Mouse (Mus musculus): ENCODE results near the gene Naxd. TPM values are rescaled to one million over a fixed set of nuclear protein-coding genes. Genes with fewer than 3 reads are reported as not detected.

The Naxd gene
- polyA plus RNA-seq, 1 experiment from 2014 or later = 88.0 TPM

DNA sequence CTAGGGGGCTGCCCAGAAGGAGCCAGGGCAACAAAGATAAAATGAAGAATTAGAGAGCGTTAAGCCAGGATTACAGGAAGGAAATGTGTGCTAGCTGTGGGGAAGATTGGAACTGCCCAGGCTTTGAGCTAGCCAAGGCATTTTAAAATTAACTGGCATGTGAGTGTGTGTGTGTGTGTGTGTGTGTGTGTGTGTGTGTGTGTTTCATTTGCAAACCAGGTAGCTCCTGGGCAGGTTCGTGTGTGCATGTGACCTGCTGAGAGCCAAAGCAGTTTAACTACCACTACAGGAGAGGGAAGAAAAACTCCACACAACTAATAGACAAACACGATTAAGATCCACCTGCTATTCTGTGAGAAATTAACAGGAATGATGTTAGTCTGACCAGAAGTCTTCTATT is 26.0 kb downstream of the Naxd start:
- WGBS = 84% methylated on average over 3 of the region's 3 CpGs
- H3K4me1 ChIP-seq (ENCODE audit: control insufficient read depth, insufficient read depth, low read length) = no peaks in the 10 kb centered on the region
- no peak overlapping the region for H3K27ac ChIP-seq (replicated peaks; ENCODE audit: low read depth, low read length)
- no peak overlapping the region for H3K4me2 ChIP-seq (ENCODE audit: low read depth, low read length)
- no peak overlapping the region for H3K9ac ChIP-seq (replicated peaks; ENCODE audit: low read length)
- no peak overlapping the region for H3K4me3 ChIP-seq (ENCODE audit: low read depth, low read length)
- no peaks in the 10 kb centered on the region; the same call in 1 of the 2 replicates for H3K36me3 ChIP-seq (replicated peaks; ENCODE audit: control insufficient read depth, insufficient read depth, low read depth, low read length)
- H3K27me3 ChIP-seq (ENCODE audit: control insufficient read depth, insufficient read depth, low read length) = no peaks in the 10 kb centered on the region
- H3K9me3 ChIP-seq (replicated peaks; ENCODE audit: control insufficient read depth, low read length) = no peaks in the 10 kb centered on the region
- DNase-seq (ENCODE audit: low spot score) (no peak), ATAC-seq (replicated peaks; ENCODE audit: insufficient number of reproducible peaks, low FRiP score, low TSS enrichment, low read depth) (no peak)

DNA sequence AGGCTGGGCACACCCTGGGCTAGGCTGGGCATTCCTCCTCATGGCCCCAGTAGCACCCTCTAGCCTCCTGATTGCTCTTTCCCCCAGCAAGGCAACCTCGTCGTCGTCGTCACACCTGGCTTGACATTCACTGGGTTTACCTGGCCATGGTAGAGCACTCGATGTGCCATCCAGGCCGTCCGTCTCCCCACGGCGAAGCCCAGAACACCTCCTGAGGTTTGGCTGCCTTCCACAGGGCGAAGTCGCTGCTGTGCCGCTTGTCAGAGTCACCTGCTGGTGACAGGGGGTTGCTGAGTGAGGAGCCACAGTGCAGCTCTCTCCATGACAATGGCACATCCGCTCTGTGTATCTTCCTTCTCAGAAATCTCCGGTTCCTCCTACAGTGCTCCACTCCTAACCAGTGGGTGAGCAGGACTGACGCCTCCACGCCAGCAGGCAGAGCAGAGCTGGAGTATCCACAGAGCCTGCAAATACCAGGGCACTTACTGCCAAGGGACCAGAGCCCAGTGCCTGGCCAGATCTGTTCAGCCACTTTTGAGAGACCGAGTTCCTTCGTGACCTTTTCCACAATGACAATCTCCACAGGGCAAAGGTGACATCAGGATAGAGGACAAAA is 33.0 kb downstream of the Naxd start:
- Histone ChIP-seq H3K27ac (replicated peaks; ENCODE audit: low read depth, low read length) (no peak overlapping the region), H3K9me3 (replicated peaks; ENCODE audit: control insufficient read depth, low read length) (no peaks in the 10 kb centered on the region), H3K27me3 (ENCODE audit: control insufficient read depth, insufficient read depth, low read length) (no peaks in the 10 kb centered on the region), H3K4me2 (ENCODE audit: low read depth, low read length) (no peak overlapping the region), H3K4me1 (ENCODE audit: control insufficient read depth, insufficient read depth, low read length) (no peaks in the 10 kb centered on the region), H3K9ac (replicated peaks; ENCODE audit: low read length) (no peak overlapping the region), H3K4me3 (ENCODE audit: low read depth, low read length) (no peak overlapping the region), H3K36me3 (replicated peaks; ENCODE audit: control insufficient read depth, insufficient read depth, low read depth, low read length) (no peaks in the 10 kb centered on the region)
- 77% methylated on average over 18 of the region's 18 CpGs for WGBS
- no peak for DNase-seq (ENCODE audit: low spot score)
- ATAC-seq (replicated peaks; ENCODE audit: insufficient number of reproducible peaks, low FRiP score, low TSS enrichment, low read depth) = 0 out of 2 replicates have a peak, but pooled peaks have one; percentile 44

DNA sequence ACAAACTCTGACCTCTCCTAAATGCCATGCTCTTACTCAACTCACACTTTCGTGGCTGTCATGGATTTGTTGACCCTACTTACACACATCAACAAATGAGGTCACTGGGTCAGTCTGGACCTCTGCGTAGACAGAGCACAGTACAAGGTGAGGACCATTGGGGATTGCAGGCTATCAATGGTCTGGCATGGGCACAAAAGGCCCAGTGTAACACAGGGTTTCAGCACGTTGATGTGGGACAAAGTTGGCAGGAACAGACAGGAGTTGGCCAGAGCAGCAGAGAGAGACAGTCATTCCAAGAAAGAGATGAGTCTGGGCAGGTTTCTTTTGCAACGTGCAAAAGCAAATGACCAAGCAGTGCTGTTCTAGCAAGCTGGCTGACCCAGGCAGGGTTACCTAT is 33.5 kb downstream of the Naxd start:
- ATAC-seq (replicated peaks; ENCODE audit: insufficient number of reproducible peaks, low FRiP score, low TSS enrichment, low read depth) = no peak
- Histone ChIP-seq H3K27me3 (ENCODE audit: control insufficient read depth, insufficient read depth, low read length) (no peaks in the 10 kb centered on the region), H3K4me2 (ENCODE audit: low read depth, low read length) (no peak overlapping the region), H3K4me1 (ENCODE audit: control insufficient read depth, insufficient read depth, low read length) (no peaks in the 10 kb centered on the region), H3K36me3 (replicated peaks; ENCODE audit: control insufficient read depth, insufficient read depth, low read depth, low read length) (no peaks in the 10 kb centered on the region), H3K4me3 (ENCODE audit: low read depth, low read length) (no peak overlapping the region), H3K9ac (replicated peaks; ENCODE audit: low read length) (no peak overlapping the region), H3K27ac (replicated peaks; ENCODE audit: low read depth, low read length) (no peak overlapping the region), H3K9me3 (replicated peaks; ENCODE audit: control insufficient read depth, low read length) (no peaks in the 10 kb centered on the region)
- WGBS = 69% methylated on average over 4 of the region's 4 CpGs
- DNase-seq (ENCODE audit: low spot score) = no peak

DNA sequence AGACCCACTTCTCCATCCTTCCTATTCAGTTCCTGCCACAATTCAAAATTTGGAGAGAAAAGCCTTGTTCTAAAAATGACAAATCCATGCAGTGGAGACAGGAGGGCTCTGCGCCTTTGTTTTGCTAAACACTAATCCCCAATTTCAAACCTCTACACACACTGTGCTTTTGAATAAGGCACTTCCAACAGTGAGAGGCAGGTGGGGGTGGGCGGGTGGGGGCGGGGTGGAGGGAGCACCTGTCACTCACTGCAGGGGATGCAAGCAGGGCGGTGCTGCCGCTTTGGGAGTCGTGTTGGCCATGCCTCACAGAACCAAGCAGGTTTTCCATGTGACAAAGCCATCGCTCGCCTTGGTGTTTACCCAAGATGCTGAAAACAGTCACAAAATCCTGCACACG is 37.2 kb downstream of the Naxd start:
- no peak overlapping the region for H3K4me2 ChIP-seq (ENCODE audit: low read depth, low read length)
- WGBS = 35% methylated on average over 9 of the region's 9 CpGs
- H3K9ac ChIP-seq (replicated peaks; ENCODE audit: low read length) = no peak overlapping the region
- no peaks in the 10 kb centered on the region for H3K27me3 ChIP-seq (ENCODE audit: control insufficient read depth, insufficient read depth, low read length)
- DNase-seq (ENCODE audit: low spot score) (no peak), ATAC-seq (replicated peaks; ENCODE audit: insufficient number of reproducible peaks, low FRiP score, low TSS enrichment, low read depth) (no peak)
- H3K4me3 ChIP-seq (ENCODE audit: low read depth, low read length) = no peak overlapping the region
- H3K9me3 ChIP-seq (replicated peaks; ENCODE audit: control insufficient read depth, low read length) = no peaks in the 10 kb centered on the region
- no peaks in the 10 kb centered on the region for H3K36me3 ChIP-seq (replicated peaks; ENCODE audit: control insufficient read depth, insufficient read depth, low read depth, low read length)
- H3K27ac ChIP-seq (replicated peaks; ENCODE audit: low read depth, low read length) = no peak overlapping the region
- H3K4me1 ChIP-seq (ENCODE audit: control insufficient read depth, insufficient read depth, low read length) = no peaks in the 10 kb centered on the region

DNA sequence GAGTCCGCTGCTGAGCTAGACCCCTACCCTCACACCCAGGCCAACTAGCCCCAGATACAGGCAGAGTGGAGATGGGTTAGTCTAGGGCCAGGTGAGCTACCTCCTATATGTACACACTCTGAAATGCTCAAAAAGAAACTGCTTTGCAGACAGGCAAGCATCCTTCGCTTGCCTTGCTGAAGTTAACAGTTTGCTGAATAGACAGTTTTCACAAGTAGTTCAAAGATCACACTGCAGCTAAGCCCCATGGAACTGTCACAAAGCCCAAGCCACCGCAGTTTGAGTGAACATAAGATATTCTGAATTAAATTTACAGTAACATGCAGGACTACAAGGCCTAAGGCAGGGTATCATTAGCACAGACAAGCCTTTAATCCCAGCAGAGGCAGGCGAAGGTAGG is 41.7 kb downstream of the Naxd start:
- Histone ChIP-seq H3K4me1 (ENCODE audit: control insufficient read depth, insufficient read depth, low read length) (no peaks in the 10 kb centered on the region), H3K27me3 (ENCODE audit: control insufficient read depth, insufficient read depth, low read length) (no peaks in the 10 kb centered on the region), H3K36me3 (replicated peaks; ENCODE audit: control insufficient read depth, insufficient read depth, low read depth, low read length) (no peaks in the 10 kb centered on the region; the same call in 1 of the 2 replicates), H3K4me2 (ENCODE audit: low read depth, low read length) (no peak overlapping the region), H3K4me3 (ENCODE audit: low read depth, low read length) (no peak overlapping the region), H3K9me3 (replicated peaks; ENCODE audit: control insufficient read depth, low read length) (no peaks in the 10 kb centered on the region), H3K27ac (replicated peaks; ENCODE audit: low read depth, low read length) (no peak overlapping the region), H3K9ac (replicated peaks; ENCODE audit: low read length) (no peak overlapping the region)
- DNase-seq (ENCODE audit: low spot score) (no peak), ATAC-seq (replicated peaks; ENCODE audit: insufficient number of reproducible peaks, low FRiP score, low TSS enrichment, low read depth) (no peak)
- 90% methylated on average over 4 of the region's 4 CpGs for WGBS

DNA sequence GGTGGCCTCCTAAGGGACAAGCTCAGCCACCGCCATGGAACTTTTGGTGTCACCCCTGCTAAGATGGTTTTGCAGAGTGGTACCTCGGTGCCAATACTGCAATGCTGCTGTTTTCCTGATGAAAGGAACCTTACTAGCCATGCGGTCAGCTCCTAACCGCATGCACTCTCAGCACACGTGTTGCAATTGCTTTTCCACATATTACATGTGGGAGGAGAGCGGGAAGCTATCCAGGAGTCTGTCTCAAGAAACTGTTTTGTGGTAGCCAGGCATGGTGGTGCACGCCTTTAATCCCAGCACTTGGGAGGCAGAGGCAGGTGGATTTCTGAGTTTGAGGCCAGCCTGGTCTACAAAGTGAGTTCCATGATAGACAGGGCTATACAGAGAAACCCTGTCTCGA is 42.9 kb downstream of the Naxd start:
- H3K4me1 ChIP-seq (ENCODE audit: control insufficient read depth, insufficient read depth, low read length) = no peaks in the 10 kb centered on the region
- no peak overlapping the region for H3K4me2 ChIP-seq (ENCODE audit: low read depth, low read length)
- WGBS = 94% methylated on average over 8 of the region's 8 CpGs
- no peak overlapping the region for H3K9ac ChIP-seq (replicated peaks; ENCODE audit: low read length)
- H3K36me3 ChIP-seq (replicated peaks; ENCODE audit: control insufficient read depth, insufficient read depth, low read depth, low read length) = no peaks in the 10 kb centered on the region; the same call in 1 of the 2 replicates
- H3K9me3 ChIP-seq (replicated peaks; ENCODE audit: control insufficient read depth, low read length) = no peaks in the 10 kb centered on the region
- ATAC-seq (replicated peaks; ENCODE audit: insufficient number of reproducible peaks, low FRiP score, low TSS enrichment, low read depth) = no peak
- H3K27me3 ChIP-seq (ENCODE audit: control insufficient read depth, insufficient read depth, low read length) = no peaks in the 10 kb centered on the region
- no peak overlapping the region for H3K27ac ChIP-seq (replicated peaks; ENCODE audit: low read depth, low read length)
- H3K4me3 ChIP-seq (ENCODE audit: low read depth, low read length) = no peak overlapping the region
- no peak for DNase-seq (ENCODE audit: low spot score)

DNA sequence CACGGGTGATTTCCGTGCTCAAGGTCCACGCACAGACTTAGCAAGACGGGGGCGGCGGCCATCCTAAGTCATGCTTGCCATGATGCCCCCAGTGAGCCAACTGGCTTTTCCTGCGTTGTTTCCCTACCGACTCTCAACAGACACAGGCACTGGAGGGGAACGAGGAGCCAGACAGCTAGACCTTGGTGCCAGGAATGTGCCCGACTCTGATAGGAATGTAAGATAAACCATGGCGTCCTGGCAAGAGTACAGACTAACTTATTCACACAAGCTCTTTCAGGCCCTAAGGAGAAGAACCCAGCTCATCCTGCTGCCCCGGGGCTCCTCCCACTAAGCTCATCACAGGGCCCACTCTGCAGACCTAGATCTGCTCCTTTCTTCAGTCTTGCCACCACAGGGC is 44.7 kb downstream of the Naxd start:
- 93% methylated on average over 12 of the region's 12 CpGs for WGBS
- ATAC-seq (replicated peaks; ENCODE audit: insufficient number of reproducible peaks, low FRiP score, low TSS enrichment, low read depth) = no peak
- H3K36me3 ChIP-seq (replicated peaks; ENCODE audit: control insufficient read depth, insufficient read depth, low read depth, low read length) = no peaks in the 10 kb centered on the region; the same call in 1 of the 2 replicates

DNA sequence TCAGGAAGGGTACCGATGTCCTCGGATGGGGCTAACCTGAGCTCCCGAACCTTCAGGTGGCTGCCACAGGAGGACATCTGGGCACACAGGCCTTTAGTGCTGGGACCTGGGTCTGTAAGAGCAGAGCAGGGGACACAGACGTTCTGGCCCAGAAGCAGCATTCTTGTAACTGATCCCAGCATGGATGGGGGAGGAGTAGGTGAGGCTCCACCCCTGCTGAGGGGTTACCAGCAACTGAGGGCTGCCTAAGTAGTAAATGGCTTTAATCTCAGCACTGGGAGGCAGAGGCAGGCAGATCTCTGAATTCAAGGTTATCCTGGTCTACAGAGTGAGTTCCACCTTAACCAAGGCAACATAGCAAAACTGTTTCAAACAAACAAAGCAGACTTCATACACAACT is 45.6 kb downstream of the Naxd start:
- H3K9me3 ChIP-seq (replicated peaks; ENCODE audit: control insufficient read depth, low read length) = no peaks in the 10 kb centered on the region
- no peak overlapping the region for H3K4me2 ChIP-seq (ENCODE audit: low read depth, low read length)
- H3K27ac ChIP-seq (replicated peaks; ENCODE audit: low read depth, low read length) = no peak overlapping the region
- H3K36me3 ChIP-seq (replicated peaks; ENCODE audit: control insufficient read depth, insufficient read depth, low read depth, low read length) = no peaks in the 10 kb centered on the region; the same call in 1 of the 2 replicates
- WGBS = 83% methylated on average over 4 of the region's 4 CpGs
- ATAC-seq (replicated peaks; ENCODE audit: insufficient number of reproducible peaks, low FRiP score, low TSS enrichment, low read depth) = no peak
- no peaks in the 10 kb centered on the region for H3K4me1 ChIP-seq (ENCODE audit: control insufficient read depth, insufficient read depth, low read length)
- H3K9ac ChIP-seq (replicated peaks; ENCODE audit: low read length) = no peak overlapping the region
- DNase-seq (ENCODE audit: low spot score) = no peak
- no peaks in the 10 kb centered on the region for H3K27me3 ChIP-seq (ENCODE audit: control insufficient read depth, insufficient read depth, low read length)
- no peak overlapping the region for H3K4me3 ChIP-seq (ENCODE audit: low read depth, low read length)

More for the DNA sequence above, 44.7 kb downstream of the Naxd start:
- H3K4me3 ChIP-seq (ENCODE audit: low read depth, low read length) = no peak overlapping the region
- H3K4me2 ChIP-seq (ENCODE audit: low read depth, low read length) = no peak overlapping the region
- no peak for DNase-seq (ENCODE audit: low spot score)
- no peaks in the 10 kb centered on the region for H3K27me3 ChIP-seq (ENCODE audit: control insufficient read depth, insufficient read depth, low read length)
- no peaks in the 10 kb centered on the region for H3K4me1 ChIP-seq (ENCODE audit: control insufficient read depth, insufficient read depth, low read length)
- no peak overlapping the region for H3K9ac ChIP-seq (replicated peaks; ENCODE audit: low read length)
- H3K9me3 ChIP-seq (replicated peaks; ENCODE audit: control insufficient read depth, low read length) = no peaks in the 10 kb centered on the region
- no peak overlapping the region for H3K27ac ChIP-seq (replicated peaks; ENCODE audit: low read depth, low read length)
